Mouse (Mus musculus) kidney, postnatal 0 days (tissue): ENCODE measurements around the gene Mcf2l. TPM values are rescaled to one million over a fixed set of nuclear protein-coding genes. Genes with fewer than 3 reads are reported as not detected.
A peak's percentile ranks its signal among the peaks of the same experiment; 100 is the strongest.

Experiments used
- ATAC-seq: fragments of 200-750 bp; cut with Nextera tagmentation; replicated peaks from 2 replicates; pipeline ENCODE4 v1.8.0; 2017; ENCODE audit warnings: low read depth, moderate number of reproducible peaks, moderate TSS enrichment, moderate library complexity; ENCODE audit not compliant: low FRiP score
- DNase-seq: peaks from one replicate; pipeline ENCODE4 v3.0.0-alpha.2; 2016; ENCODE audit warnings: low spot score
- H3K27ac ChIP-seq: fragments of 300-500 bp; sonication (generic); 2 replicates; pipeline ENCODE4 v1.5.1; 2014; ENCODE audit warnings: mild to moderate bottlenecking
- H3K27me3 ChIP-seq: fragments of 300-500 bp; sonication (generic); 2 replicates; pipeline ENCODE4 v1.6.1; 2014; ENCODE audit warnings: low read length, mixed read lengths; ENCODE audit not compliant: insufficient read depth
- H3K36me3 ChIP-seq: fragments of 300-500 bp; sonication (generic); 2 replicates; pipeline ENCODE4 v1.6.1; 2014; ENCODE audit warnings: low read length, mixed read lengths; ENCODE audit not compliant: insufficient read depth
- H3K4me1 ChIP-seq: fragments of 300-500 bp; sonication (generic); replicated peaks from 2 replicates; pipeline ENCODE4 v1.6.1; 2014; ENCODE audit warnings: antibody characterized with exemption, low read length, mixed read lengths; ENCODE audit not compliant: insufficient read depth
- H3K4me2 ChIP-seq: fragments of 300-500 bp; sonication (generic); 2 replicates; pipeline ENCODE4 v1.6.1; 2014; ENCODE audit warnings: mild to moderate bottlenecking, low read length, moderate library complexity, mixed read lengths
- H3K4me3 ChIP-seq: fragments of 300-500 bp; sonication (generic); replicated peaks from 2 replicates; pipeline ENCODE4 v1.5.1; 2014; ENCODE audit warnings: low read depth, low read length
- H3K9ac ChIP-seq: fragments of 300-500 bp; sonication (generic); 2 replicates; pipeline ENCODE4 v1.6.1; 2014; ENCODE audit warnings: low read depth, low read length
- H3K9me3 ChIP-seq: fragments of 300-500 bp; sonication (generic); replicated peaks from 2 replicates; pipeline ENCODE4 v1.6.1; 2016; ENCODE audit warnings: low read length, inconsistent platforms, mixed read lengths
- CTCF ChIP-seq: IDR thresholded peaks from 2 replicates; pipeline ENCODE4 v1.5.1; 2016; ENCODE audit warnings: antibody characterized with exemption, low read depth, mild to moderate bottlenecking, moderate library complexity
- WGBS: fragments of 180-500 bp; shearing (Covaris S2); extraction: QIAGEN DNeasy Blood & Tissue Kit; methylation state at CpG from one replicate; pipeline ENCODE4 v1.1.7; 2014; 5-methylcytosine and 5-hydroxymethylcytosine counted together
- polyA plus RNA-seq: library from polyadenylated mRNA; unstranded; fragments of >200 nt; fragmentation: Nextera tagmentation; extraction: Ambion mirVana; gene quantifications from 2 replicates; pipeline ENCODE4 v1.2.1, GENCODE M21; 2015

Gene Mcf2l
- polyA plus RNA-seq, 1 experiment from 2014 or later = 11.2 TPM

- DNase-seq = no peak
- 0 out of 2 replicates have a peak, but pooled peaks cover 9% of the 10 kb centered on the region for H3K4me1 ChIP-seq
- H3K9me3 ChIP-seq = no peaks in the 10 kb centered on the region
- no peak overlapping the region for H3K4me3 ChIP-seq
- no peaks in the 10 kb centered on the region for H3K27me3 ChIP-seq
- no peak overlapping the region for H3K9ac ChIP-seq
- no peak for ATAC-seq
- TF ChIP-seq CTCF = no peak
- H3K27ac ChIP-seq = peak overlapping the region; percentile 27; the same call in 1 of the 2 replicates
- no peaks in the 10 kb centered on the region for H3K36me3 ChIP-seq
- WGBS = 72% methylated on average over 5 of the region's 5 CpGs
- no peak overlapping the region for H3K4me2 ChIP-seq
These were observed 31.5 kb downstream of the Mcf2l start for GRCm38 (mm10) chr8:12905122-12905521.

- no peak overlapping the region for H3K9ac ChIP-seq
- TF ChIP-seq CTCF = no peak
- no peak overlapping the region for H3K4me2 ChIP-seq
- H3K27ac ChIP-seq = peak overlapping the region; percentile 62
- H3K4me3 ChIP-seq = no peak overlapping the region
- WGBS = 65% methylated on average over 11 of the region's 11 CpGs
- H3K36me3 ChIP-seq = no peaks in the 10 kb centered on the region
- ATAC-seq (no peak; the same call in 1 of the 2 replicates), DNase-seq (peak; percentile 30)
- no peaks in the 10 kb centered on the region for H3K27me3 ChIP-seq
- H3K9me3 ChIP-seq = no peaks in the 10 kb centered on the region
- 0 out of 2 replicates have a peak, but pooled peaks cover 9% of the 10 kb centered on the region for H3K4me1 ChIP-seq
These were observed 32.2 kb downstream of the Mcf2l start for GRCm38 (mm10) chr8:12905599-12906321.

GRCm38 (mm10) chr8:12906597-12906996 lies 33.0 kb downstream of the Mcf2l start:
- Histone ChIP-seq H3K9me3 (no peaks in the 10 kb centered on the region), H3K27me3 (no peaks in the 10 kb centered on the region), H3K9ac (no peak overlapping the region), H3K4me1 (0 out of 2 replicates have a peak, but pooled peaks cover 13% of the 10 kb centered on the region), H3K27ac (0 out of 2 replicates have a peak overlapping the region, but pooled peaks have one; percentile 62), H3K36me3 (no peaks in the 10 kb centered on the region), H3K4me3 (no peak overlapping the region), H3K4me2 (no peak overlapping the region)
- DNase-seq (no peak), ATAC-seq (no peak)
- WGBS = 82% methylated on average over 5 of the region's 5 CpGs
- TF ChIP-seq CTCF = no peak

GRCm38 (mm10) chr8:12907730-12908129 lies 34.1 kb downstream of the Mcf2l start:
- Histone ChIP-seq H3K9ac (no peak overlapping the region), H3K9me3 (no peaks in the 10 kb centered on the region), H3K27me3 (no peaks in the 10 kb centered on the region), H3K36me3 (no peaks in the 10 kb centered on the region), H3K4me2 (no peak overlapping the region), H3K4me1 (0 out of 2 replicates have a peak, but pooled peaks cover 17% of the 10 kb centered on the region), H3K4me3 (no peak overlapping the region), H3K27ac (no peak overlapping the region)
- DNase-seq (no peak), ATAC-seq (no peak)
- 68% methylated on average over 4 of the region's 4 CpGs for WGBS
- no peak for TF ChIP-seq CTCF

- H3K4me1 ChIP-seq = peaks cover 14% of the 10 kb centered on the region; the same call in 1 of the 2 replicates
- no peaks in the 10 kb centered on the region for H3K9me3 ChIP-seq
- H3K27ac ChIP-seq = 0 out of 2 replicates have a peak overlapping the region, but pooled peaks have one; percentile 21
- peak; percentile 82 for DNase-seq
- no peak overlapping the region for H3K9ac ChIP-seq
- no peaks in the 10 kb centered on the region for H3K36me3 ChIP-seq
- H3K4me2 ChIP-seq = no peak overlapping the region
- peak; percentile 87 for ATAC-seq
- H3K4me3 ChIP-seq = no peak overlapping the region
- H3K27me3 ChIP-seq = no peaks in the 10 kb centered on the region
- no peak for TF ChIP-seq CTCF
- 21% methylated on average over 5 of the region's 5 CpGs for whole genome bisulfite sequencing
These were observed 38.4 kb downstream of the Mcf2l start for GRCm38 (mm10) chr8:12912011-12912410.

GRCm38 (mm10) chr8:12915187-12916006 lies 41.8 kb downstream of the Mcf2l start:
- Histone ChIP-seq H3K27ac (peak overlapping the region; percentile 5; the same call in 1 of the 2 replicates), H3K9me3 (no peaks in the 10 kb centered on the region), H3K4me3 (peak overlapping the region; percentile 42), H3K4me1 (peaks cover 14% of the 10 kb centered on the region; the same call in 1 of the 2 replicates), H3K27me3 (no peaks in the 10 kb centered on the region), H3K9ac (peak overlapping the region; percentile 63), H3K36me3 (no peaks in the 10 kb centered on the region), H3K4me2 (peak overlapping the region; percentile 76)
- no peak for TF ChIP-seq CTCF
- 10% methylated on average over 42 of the region's 42 CpGs for WGBS
- DNase-seq = peak; percentile 49
- ATAC-seq = peak; percentile 44
